Mouse (Mus musculus): Measurements from ENCODE around the gene Rpl32.

GRCm38 (mm10) chr6:115768207-115768606 is 40.3 kb downstream of the Rpl32 start:
- TF ChIP-seq CTCF (IDR thresholded peaks at IDR 0.05; ENCODE audit: control insufficient read depth, insufficient read depth, insufficient read length) (no peak), USF1 (IDR thresholded peaks at IDR 0.05; ENCODE audit: low read depth) (no peak), MYOG (IDR thresholded peaks at IDR 0.05; ENCODE audit: control insufficient read depth, extremely low read depth, insufficient read length) (no peak), CEBPB (IDR thresholded peaks at IDR 0.05; ENCODE audit: low read depth) (no peak), MYOD1 (IDR thresholded peaks at IDR 0.05; ENCODE audit: control insufficient read depth, insufficient read length, low read depth) (no peak)
